Mouse (Mus musculus) skeletal muscle tissue, adult 2 months (tissue): ENCODE measurements at regions not wholly inside any gene's neighbourhood (a gene's known extent, or its start where the extent isn't known, plus 50 kb on each side); places are given as distances from the start of the nearest gene placed in this dataset.

ENCODE experiments used
- DNase-seq: peaks from one replicate; pipeline ENCODE4 v3.0.0-alpha.2; 2012; ENCODE audit warnings: low read depth, low spot score

GRCm38 (mm10) chrX:140164859-140165258 lies 102.2 kb downstream of the Pih1h3b start:
- DNase-seq, result no peak

GRCm38 (mm10) chrX:140165966-140166365 lies 103.3 kb downstream of the Pih1h3b start:
- no peak for DNase-seq

GRCm38 (mm10) chrX:140179850-140180249 lies 117.2 kb downstream of the Pih1h3b start:
- DNase-seq, result no peak

GRCm38 (mm10) chrX:140183003-140183402 lies 120.3 kb downstream of the Pih1h3b start:
- DNase-seq, result no peak

- no peak for DNase-seq
These were observed 138.4 kb upstream of the Frmpd3 start for GRCm38 (mm10) chrX:140203676-140204075.

- no peak for DNase-seq
These were observed 133.3 kb upstream of the Frmpd3 start for GRCm38 (mm10) chrX:140208791-140209190.

GRCm38 (mm10) chrX:140212644-140213361 lies 129.3 kb upstream of the Frmpd3 start:
- peak; percentile 3 for DNase-seq

- peak; percentile 4 for DNase-seq
These were observed 127.7 kb upstream of the Frmpd3 start for GRCm38 (mm10) chrX:140214198-140214849.

GRCm38 (mm10) chrX:140255790-140256189 lies 86.3 kb upstream of the Frmpd3 start:
- no peak for DNase-seq

- DNase-seq, result no peak
These were observed 72.2 kb upstream of the Frmpd3 start for GRCm38 (mm10) chrX:140269742-140270457.

GRCm38 (mm10) chrX:140277327-140277947 lies 64.6 kb upstream of the Frmpd3 start:
- DNase-seq, result no peak

DNA sequence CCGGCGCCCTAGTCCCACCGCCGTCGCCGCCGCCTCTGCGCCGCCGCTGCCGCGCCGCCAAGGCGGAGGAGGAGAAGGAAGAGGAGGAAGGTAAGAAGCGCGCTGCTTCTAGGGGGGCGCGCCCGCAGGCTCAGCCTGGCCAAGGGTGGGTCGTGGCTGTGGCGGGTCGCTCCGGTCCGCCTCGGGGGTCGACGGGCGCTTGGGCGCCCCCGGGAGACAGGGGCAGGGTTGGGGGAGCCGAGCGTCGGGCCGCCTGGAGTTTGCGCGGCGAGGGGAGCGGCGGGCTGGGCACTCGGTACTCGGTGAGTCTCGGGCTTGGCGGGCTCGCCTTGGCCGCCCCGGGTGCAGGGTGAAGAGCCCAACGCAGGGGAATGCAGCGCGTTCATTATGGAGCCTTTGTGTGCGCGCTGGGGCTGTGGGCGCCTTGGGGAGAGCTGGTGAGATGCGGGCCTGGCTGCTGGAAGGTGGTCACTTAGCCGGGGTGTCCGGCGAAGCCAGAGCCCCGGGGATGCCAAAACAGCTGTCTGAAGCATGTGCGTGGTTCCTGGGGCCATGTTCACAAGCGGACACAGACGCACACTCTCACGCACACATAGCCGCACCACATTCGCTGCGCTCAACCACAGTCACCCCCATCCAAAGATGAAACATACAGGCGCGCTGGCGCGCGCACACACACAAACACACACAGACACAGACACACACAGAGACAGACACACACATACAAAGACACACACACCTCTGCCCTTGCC lies 63.9 kb upstream of the Frmpd3 start:
- no peak for DNase-seq

GRCm38 (mm10) chrX:140279266-140279665 lies 62.8 kb upstream of the Frmpd3 start:
- DNase-seq, result no peak

- DNase-seq, result no peak
These were observed 62.0 kb upstream of the Frmpd3 start for GRCm38 (mm10) chrX:140280016-140280415.
